Mouse (Mus musculus) gastrocnemius, postnatal 25 days (tissue): ENCODE measurements around the gene Tmem52b. TPM values are rescaled to one million over a fixed set of nuclear protein-coding genes. Genes with fewer than 3 reads are reported as not detected.
"Not testable (repeated sequence)": the region's sequence is repeated elsewhere in the genome, so short reads cannot be mapped to it uniquely, and the experiment has no call there.

Experiments
- DNase-seq: peaks from one replicate; pipeline ENCODE4 v3.0.0; 2022
- long read RNA-seq, 2 experiments: library from polyadenylated mRNA; stranded (forward); transcript quantifications; one replicate each; pipeline ENCODE4 v2.0.0; 2021
- total RNA-seq, 2 experiments: library from RNA; stranded (reverse); gene quantifications; 1 replicate in 1 of 2; 2 replicates in 1 of 2; pipeline ENCODE4 v1.2.3; 2021

The Tmem52b gene
- total RNA-seq, result not detected
- long read RNA-seq, experiment 1, result 0 reads
- long read RNA-seq, experiment 2, result 0 reads

DNA sequence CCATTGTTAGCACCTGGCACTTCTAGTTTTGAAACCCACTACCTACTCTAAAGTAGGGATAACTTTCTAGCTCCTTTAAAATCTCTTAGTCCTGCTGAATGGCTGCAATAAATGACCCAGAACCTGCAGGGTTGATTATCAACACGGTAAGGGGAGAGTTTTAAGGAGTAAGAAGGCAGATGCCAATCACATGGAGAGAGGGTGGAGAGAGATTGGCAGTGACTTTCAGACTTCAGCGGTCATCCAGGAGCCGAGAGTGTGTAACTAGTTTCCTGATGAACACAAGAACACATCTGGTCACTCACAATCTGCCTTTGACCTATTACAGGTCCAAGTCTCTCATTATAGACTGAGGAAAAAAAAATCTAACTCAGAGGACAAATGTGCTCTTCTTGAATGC, at the start of gene Tmem52b:
Gene Tmem52b (plus strand): TSS at position 189 of the 400 bp plus-strand sequence.
- no peak for DNase-seq

DNA sequence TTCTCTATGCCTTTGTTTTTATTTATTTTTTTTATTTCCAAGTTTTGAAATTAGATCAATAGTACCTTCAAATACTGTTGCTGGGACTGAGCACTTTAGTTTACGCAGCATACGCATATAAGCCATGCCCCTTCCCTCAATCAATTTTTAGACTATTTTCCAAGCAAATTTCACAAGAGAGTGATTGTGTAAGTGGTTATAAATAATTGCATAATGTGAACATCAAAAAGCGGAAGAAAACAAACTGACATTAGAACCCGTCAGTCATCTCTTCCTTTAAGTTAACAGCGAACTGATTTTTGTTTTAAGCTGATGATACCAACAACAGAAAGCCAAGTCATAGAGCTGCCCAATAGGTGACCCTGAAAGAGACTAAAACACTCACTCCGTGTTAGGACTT, 41.0 kb upstream of the Tmem52b start:
- DNase-seq, result no peak

DNA sequence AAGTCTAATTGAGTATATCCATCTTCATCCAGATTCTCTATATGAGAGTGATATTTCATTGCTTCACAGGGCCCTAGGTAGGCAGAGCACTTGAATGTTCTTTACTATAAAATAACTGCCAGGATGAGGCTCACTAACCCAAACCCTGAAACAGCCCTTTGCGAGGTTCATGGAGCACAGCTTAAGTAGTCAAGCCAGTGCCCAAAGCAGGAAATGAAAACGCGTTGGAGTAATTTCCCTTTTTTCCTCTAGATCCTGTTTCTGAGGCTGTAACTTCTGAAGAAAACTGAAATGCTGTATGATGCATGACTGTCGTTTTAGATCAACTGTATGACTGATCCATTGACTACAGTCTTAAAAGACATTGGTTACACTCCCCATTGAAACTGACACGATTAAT, 39.7 kb upstream of the Tmem52b start:
- no peak for DNase-seq

DNA sequence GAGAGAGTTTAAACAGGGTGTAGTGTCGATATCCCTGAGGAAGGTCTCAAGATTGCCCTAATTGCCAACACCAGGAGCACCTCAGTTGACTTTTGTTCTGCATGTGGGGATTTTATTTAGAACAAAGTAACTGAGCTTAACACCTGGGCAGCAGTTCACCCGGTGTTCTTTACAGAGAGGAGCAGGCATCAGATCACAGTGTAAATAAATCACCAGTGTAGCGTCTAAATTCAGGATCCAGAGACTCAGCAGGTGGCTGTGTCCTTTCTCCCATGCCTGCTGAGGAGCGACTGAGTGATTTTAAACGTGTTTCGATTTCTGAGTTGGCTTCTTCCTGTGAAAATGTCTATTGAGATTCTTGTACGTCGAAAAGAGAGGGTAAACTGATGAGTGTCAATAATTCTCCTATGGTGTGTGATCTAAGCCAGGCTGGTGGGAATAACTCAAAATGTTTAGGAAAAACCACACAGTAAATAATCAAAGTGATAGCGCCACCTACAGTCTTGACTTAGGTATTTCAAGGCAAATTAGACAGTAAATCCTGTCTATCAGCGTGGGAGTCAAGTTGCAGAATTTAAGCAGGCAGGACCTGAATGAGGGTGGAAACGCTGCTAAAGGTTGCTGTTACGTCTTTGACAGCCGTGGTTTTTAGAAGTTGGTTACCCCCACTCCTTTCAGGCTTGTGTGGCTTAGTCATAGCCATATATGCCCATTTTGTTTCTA, 35.8 kb upstream of the Tmem52b start:
- DNase-seq, result no peak

DNA sequence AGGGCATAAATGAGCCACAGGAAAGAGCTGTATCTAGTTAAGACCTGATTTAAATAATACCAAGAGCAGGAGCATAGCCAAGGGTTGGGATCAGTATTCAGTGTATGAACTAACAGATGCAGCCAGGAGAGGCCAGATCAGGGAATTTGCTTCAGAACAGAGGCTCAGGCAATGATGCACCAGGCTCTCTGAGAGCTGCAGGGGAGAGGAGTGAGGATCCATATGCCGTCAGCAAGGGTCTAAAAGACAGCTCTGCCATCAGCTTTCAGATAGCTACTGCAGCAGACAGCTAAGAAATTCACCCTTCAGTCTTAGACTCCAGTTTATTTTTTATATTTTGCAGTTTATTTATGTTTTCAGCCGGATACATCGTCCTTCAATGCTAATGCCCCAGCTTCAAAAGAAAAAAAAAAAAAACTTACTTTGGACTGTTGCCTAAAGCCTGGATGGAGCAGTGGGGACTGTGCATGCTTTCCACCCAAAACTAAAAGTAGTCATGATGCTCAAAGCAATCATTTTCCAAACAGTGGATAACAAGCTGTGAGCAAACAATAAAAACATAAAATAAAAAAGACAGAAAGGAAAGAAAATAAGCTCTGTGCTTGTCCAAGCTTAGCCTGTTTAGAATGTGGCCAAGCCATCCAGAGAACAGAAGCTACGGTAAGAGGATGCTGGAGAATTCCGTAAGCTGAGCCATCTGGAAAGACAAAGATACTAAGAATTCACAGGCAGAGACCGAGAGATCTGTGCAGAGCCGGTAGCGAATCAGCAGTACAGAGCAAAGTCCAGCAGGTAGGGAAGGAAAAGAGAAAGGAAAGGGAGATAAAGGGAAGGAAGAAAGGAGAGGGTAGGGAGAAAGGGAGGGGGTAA, 32.0 kb upstream of the Tmem52b start:
- no peak for DNase-seq

DNA sequence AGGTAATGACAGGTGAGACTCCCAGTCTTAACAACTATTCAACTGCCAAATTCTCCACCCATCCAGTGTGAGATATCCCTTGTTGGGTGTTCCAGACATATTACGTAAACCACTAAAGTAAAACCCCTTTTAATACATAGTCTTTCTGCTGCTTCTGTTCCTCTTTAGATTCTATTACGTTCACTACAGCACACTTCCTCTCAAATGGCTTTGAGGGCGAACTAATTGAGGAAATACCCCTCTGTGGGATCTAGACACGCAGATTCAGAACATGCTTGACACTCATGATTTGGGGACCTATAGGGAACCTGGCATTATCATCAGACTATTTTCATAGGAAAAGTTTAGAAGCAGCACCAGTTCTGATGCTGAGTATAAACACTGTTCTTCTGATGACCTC, 17.4 kb upstream of the Tmem52b start:
- no peak for DNase-seq

DNA sequence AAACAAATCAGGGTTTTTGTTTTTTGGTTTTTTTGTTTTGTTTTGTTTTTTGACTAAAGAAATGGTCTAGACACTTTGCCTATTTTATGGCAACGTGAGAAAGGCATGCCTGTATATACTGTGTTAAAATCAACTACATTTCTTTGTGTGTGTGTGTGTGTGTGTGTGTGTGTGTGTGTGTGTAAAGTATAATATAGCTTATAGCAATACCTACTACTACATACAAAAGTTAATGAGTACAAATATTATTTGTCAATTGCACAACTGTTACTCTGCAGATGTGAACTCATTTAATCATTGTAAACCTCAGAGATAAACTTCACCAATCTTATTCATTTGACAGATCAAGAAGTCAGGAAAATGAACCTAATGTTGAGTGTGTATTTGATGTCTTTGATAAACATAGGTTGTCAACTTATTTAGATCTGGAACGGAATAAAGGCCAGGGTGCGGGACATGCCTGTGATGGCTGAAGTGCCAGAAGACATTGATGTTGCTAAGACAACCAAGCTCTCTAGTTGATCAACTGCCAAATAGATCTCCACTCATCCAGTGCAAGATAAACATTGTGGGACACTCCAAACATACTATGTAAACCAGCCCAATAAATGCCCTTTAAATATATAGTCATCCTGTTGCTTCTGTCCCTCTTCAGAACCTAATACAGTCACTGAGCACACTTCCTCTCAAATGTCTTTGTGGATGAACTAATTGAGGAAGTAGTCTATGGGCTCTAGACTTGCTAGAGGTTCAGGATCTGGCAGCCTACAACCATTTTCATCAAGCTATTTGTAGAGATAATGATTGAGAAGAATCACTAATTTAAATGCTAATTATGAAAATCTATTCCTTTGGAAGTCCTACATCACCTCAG, 14.8 kb upstream of the Tmem52b start:
- DNase-seq, result no peak

DNA sequence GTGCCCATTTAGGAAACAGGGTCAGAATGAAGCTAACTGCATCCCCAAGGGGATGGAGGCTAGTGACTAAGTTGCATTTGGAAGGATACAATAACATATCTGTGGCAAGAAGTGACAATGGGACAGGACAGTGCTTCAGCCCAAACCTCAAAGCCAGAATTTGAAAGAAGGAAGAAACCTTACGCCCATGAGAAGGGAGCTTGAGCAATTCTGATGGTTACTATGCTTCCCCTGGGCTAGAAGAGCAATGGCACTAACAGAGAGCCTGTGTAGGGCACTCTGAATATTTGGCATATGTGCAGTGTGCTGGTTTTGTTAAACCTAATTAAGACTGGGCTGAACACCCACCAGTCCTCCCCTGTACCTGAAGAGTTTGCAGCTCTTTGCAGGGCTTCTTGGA, 12.8 kb upstream of the Tmem52b start:
- not testable (repeated sequence) for DNase-seq

DNA sequence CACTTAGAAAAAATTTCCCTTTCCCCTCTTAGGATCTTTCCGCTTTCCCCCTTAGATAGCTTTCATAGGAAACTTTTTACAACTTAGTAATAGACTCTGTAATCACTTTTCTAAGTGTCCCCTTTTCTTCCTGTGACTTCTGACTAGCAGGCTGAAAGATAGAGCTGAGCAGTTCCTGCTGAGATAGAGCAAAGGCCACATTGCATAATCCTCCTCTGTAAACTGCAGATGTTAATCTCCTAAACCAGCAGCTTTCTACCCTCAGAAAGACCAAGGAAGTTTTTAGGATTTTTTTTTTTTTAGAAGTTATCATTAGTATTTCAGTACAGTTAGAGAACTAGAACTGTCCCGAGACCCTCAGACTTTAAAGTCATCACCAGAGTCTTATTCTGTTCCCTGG, 8.9 kb upstream of the Tmem52b start:
- no peak for DNase-seq

DNA sequence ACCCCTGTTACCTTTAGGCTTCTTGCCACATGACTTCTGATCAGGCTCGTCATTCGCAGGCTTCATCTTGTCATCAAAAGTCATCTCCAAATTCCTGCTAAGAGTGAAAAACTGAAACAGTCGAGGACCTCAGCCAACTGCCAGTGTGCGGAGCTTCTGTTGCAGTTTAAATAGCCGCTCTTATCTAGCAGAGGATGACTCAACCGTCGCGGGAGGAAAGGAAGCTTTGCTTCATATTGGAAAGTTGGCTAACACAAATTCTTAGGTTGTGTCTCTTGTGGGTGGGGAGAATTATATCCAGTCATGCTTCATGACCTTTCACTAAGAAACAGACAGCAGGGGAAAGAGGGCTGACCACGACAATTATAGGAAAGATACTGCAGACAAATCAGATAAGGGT, 5.3 kb upstream of the Tmem52b start, which contains the start of gene Olr1:
Gene Olr1 (minus strand): TSS at position 142 of the 400 bp plus-strand sequence.
- no peak for DNase-seq

DNA sequence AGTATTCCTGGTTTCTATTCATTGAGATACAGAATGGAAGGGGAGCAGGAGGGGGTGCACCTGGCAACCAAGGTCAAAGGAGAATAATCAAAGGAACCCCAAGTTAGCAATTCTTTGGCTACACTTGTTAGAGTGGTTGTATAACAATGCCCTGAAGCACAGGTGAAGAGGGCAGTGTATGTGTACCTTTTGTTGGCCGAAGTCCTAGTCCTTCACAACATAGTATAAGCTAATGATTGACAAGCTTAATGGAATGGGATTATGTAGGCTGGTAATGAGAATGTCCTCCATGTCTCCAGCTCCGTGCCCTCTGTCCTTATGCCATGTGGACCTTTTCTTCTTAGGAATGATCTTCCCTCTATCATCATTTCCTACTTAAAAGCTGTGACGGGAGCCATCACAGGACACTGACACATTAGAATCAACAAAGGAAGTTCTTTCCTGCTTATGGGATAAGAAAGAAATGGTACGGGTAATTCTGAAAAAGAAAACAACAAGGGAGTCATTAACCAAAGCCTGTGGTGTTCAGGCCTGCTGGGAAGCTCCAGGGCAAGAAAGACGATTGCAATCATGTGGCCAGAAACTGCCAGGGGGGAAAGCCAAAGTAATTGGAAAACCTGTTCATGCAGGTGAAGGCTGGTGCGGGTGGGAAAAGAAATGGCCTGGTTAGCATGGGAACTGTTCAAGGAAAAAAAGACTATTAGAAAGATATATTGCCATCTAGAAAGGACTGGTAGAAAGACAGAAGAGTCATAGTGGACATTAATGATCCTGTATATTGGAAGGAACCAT, 2.0 kb upstream of the Tmem52b start:
- no peak for DNase-seq

DNA sequence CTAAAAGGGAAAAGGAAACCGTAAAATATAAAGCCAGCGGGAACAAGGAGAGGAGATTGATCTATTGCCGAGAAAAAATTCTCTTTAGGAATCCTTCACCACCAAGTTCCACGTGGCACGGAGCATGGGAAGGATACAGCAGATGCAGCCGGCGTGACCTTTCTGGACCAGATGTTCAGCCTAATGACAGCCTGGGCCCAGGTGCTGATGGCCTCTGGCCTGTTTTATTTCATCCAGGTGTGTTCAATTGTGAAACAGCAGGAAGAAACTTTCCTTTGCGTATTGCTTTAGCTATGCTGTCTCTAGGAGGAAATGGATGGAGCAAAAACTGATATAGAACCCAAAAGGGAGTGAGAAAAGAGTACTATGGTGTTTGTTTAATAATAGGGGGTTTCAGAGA, 513 bp downstream of the Tmem52b start:
- no peak for DNase-seq

DNA sequence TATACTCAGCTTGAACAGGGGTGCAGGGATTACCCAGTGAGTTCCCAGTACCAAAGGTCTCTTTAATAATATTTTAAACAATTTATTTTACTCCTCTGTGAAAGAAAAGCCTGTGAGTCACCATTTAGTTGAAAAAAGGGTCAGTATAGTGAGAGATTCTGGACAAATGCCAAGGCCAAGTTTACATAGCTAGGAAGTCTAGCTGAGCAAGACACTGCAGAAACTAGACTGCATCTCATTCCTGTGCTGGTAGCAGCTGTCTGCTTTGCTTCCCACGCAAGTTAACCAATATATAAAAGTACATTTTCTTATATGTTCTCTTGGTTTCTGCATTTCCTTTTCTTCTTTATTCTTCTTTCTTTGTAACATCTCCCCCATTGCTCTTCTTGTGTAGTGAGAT, 1.1 kb downstream of the Tmem52b start:
- no peak for DNase-seq

DNA sequence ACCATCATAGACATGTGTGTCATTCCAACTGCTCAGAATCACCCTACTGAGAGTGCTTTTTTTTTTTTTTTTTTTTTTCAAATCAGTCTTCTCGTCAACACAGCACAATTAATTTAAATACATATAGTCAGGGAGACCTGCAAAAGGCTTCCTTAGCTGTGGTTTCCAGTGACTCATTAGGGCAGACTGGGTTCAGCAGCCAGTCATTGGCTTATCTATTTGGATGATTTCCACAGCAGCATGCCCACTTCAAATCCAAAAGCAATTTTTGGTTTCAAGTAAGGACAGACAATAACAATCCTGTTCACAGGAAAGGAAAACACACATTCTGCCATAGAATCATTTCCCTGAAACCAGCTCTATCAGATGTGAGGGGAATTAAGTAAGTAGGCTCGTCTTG, 2.0 kb downstream of the Tmem52b start:
- no peak for DNase-seq

DNA sequence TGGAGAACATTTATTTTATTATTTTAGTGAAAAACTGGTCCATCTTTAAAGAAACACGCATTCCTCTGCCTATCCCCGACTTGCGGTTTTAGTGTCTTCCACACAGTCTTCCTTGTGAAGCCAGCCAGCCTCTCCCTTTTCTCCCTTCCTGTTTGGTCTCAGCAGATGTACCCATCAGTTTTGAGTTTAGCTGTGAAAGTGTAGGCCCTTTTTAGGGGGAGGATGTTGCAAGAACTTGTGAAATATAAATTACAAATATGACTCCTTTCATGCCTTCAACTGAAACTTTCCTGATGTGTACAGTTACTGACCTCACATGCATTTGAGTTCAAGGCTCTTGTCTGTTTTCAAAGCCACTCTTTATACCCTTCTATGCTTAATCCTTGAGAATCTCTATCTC, 2.7 kb downstream of the Tmem52b start:
- DNase-seq, result no peak

DNA sequence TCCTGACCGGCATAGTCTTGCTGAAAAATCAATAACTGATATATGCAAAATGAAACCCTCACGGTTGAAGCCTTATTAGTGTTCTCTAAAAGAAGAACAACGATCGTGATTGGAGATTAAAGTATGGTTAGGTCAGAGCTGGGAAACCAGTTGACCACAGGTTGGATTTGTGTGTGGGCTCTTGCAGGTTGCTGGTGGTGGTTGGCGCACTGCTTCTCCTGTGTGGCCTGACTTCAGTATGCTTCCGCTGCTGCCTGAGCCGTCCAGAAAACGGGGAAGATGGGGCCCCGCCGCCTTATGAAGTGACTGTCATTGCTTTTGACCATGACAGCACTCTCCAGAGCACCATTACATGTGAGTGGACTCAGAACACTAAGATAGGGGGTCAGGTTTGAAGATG, 4.0 kb downstream of the Tmem52b start:
- DNase-seq, result no peak

DNA sequence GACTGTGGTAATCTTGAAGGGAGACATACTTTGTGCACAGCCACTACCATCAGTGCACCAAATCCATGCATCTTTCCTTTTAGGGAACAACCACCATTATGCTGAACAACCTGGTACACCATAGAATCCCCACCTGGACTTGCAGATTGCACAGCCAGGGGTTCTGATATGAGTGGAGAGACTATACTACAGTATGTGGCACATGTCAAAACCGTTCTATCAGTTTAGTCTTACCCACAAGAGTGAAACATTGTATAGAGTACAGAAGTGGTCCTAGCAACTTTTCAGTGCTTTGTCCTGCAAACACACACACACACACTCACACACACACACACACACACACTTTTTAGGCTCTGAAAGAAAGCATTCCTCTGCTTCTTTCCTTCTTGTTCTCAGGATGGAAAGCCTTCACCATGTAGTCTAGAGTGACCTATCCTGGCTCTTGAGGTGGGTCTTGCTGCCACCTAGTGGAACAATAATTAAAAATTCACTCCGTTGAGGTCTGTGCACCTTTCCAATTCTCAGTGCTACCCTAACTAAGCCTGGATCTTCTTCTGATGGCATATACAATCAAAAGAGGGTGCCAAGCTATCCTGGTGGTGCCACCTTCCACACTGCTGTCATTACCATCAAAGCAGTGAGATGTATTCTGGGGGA, 5.5 kb downstream of the Tmem52b start:
- DNase-seq, result no peak

DNA sequence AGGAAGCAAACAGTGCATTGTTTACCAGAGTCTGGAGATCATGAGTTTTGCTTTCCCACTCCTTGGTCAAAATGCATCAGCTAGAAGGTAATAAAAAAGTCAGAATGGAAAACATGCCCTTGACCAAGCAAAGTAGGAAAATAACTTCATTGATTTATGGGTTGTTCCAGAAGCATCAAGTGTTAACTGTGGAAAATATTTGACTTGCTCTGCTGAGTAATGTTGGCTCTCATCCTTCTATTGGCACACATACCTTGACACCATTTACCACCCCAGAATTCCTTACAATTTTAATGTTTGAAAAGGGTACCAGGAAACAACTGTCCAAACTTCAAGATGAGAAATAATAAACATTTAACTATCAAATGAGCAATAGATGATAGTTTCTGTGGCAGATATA, 13.7 kb downstream of the Tmem52b start:
- DNase-seq, result no peak

DNA sequence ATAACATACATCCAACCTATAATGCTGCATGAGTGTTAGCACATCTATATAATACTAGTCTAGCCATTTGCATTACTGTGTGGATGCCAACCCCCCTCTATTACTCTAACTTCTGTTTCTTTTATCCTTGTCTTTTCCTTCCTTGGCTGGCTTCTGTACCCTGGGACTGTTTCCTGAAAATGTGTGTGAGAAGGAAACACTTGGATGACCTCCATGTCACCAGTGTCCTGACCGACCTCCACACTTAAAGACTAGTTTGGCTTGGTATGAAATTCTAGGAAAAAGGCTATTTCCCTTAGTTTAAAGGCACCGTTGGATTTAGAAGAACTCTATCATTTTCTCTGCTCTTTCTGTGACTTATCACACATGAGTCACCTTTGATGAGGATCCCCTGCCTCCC, 15.1 kb downstream of the Tmem52b start:
- no peak for DNase-seq

DNA sequence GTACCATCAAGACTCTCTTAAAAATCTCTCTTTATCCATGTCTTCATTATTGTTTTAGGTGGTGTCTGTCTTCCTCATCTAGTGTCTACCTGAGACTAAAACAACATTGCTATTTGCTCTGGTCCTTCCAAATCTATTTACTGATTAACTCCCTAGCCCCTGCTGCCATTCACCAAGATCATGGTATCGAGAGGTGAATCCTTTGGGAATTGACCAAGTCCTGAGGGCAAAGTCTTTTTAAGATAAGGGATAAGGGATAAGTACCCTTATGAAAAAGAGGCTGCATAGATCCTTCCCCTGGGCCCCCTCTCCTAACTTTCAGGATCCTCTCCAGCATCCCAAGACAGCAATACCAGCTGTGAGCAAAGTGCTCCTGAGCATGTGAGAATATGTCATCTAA, 17.2 kb downstream of the Tmem52b start:
- DNase-seq, result no peak

DNA sequence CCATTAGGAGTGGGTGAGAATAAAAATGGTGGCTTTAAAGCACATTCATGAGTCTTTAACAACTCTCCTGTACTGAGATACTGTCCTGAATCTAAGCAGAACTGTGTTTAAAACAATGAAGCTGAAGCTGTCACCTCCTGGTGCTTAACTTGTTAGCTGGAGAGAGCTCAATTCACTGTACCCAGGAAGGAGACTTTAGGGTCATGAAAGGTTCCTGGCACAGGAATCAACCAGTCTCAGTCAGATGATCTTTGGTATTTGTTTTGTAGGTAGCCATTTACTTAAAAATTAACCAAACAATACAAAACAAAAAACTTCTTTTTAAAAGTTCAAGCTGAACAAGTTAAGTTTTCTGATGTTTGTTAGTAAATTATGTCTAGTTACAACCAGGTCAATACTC, 17.9 kb downstream of the Tmem52b start:
- no peak for DNase-seq
